Mouse (Mus musculus): ENCODE measurements around the gene Atat1. TPM values are rescaled to one million over a fixed set of nuclear protein-coding genes. Genes with fewer than 3 reads are reported as not detected.

Gene Atat1
- total RNA-seq, 2 experiments from 2014 or later: 132 to 133 TPM

DNA sequence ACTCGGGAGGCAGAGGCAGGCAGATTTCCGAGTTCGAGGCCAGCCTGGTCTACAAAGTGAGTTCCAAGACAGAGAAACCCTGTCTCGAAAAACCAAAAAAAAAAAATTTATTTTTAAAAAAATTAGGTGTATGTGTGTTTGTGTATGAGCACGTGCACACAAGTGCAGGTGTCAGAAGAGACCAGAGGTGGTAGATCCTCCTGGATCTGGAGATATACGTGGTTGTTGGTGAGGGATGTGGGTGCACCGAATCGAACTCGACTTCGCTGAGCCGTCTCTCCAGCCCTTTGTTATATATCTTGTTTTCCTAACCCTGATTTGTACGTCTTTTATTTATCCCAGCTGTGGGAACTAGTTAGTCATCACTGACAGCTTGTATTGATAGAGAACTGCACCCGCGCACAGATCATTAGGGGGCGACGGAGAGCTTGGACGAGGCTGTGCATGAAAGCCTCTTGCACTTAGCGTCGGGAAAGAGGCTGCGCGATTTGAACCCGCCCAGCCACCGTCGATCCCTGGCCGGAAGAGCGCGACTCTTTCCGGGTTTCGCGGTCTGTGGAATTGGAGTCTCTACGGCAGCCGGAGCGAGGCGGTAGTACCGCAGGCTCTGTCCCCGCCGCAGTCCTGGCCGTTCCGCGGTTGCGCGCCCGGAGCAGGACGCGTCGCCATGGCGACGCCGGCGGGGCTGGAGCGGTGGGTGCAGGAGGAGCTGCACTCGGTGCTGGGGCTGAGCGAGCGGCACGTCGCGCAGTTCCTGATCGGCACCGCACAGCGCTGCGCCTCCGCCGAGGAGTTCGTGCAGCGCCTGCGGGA, 30.4 kb downstream of the Atat1 start, which contains the start of gene Dhx16:
Dhx16 (plus strand) TSS at position 575 of the 813 bp plus-strand sequence.
- peak; percentile 95 to 96 for DNase-seq (ENCODE audit: low spot score in 2 of 2)

DNA sequence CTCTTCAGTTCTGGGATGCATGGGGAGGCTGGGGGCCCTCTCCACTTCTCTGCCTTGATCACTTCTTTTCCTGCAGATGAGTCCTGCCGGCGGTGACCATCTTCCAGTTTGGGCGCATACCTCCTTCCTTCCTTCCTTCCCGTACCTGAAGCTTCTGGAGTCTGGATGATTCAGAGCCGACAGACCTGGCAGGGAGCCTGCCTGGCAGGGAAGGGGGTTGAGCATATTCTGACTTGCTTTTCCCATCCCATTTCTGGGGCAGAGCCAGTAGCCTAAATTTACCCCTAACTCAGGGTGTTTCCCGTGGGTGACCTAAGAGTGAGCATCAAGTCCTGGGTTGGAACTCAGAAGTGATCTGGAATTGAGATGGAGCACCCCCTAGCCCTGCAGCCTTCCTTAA, 35.2 kb downstream of the Atat1 start:
- no peak for DNase-seq (ENCODE audit: low spot score in 2 of 2)

DNA sequence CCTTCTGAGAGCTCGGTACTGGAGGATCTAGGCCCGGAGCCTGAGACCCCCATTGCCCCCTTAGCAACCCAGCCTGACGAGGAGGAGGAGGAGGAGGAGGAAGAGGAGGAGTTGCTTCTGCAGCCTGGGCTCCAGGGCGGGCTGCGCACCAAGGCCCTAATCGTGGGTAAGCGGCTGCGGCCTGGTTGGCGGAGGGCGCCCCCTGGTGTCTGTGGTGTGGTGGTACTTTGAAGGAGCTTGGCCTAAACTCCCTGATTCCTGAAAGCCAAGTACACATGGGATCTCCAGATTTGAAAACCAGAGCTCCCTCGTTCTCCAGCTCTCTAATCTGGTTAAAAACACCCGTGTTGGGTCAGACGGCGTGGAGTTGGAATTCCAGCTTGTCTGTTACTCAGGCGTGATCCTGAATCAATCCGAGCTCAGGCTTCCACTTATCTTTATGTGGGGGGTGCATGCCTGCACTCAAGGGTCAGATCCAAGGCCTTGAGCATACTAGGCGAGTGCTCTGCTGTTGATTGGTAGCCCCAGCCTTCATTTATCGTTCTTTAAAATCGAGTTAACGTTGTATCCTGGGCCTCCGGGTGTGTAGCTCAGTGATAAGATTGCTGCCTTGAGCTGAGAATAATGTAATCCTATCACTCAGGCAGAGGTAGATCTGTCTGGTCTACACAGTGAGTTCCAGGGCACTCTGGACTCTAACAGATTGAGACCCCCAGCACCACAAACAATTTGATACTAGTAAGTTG, 35.9 kb downstream of the Atat1 start:
- peak; percentile 90 to 93 for DNase-seq (ENCODE audit: low spot score in 2 of 2)

DNA sequence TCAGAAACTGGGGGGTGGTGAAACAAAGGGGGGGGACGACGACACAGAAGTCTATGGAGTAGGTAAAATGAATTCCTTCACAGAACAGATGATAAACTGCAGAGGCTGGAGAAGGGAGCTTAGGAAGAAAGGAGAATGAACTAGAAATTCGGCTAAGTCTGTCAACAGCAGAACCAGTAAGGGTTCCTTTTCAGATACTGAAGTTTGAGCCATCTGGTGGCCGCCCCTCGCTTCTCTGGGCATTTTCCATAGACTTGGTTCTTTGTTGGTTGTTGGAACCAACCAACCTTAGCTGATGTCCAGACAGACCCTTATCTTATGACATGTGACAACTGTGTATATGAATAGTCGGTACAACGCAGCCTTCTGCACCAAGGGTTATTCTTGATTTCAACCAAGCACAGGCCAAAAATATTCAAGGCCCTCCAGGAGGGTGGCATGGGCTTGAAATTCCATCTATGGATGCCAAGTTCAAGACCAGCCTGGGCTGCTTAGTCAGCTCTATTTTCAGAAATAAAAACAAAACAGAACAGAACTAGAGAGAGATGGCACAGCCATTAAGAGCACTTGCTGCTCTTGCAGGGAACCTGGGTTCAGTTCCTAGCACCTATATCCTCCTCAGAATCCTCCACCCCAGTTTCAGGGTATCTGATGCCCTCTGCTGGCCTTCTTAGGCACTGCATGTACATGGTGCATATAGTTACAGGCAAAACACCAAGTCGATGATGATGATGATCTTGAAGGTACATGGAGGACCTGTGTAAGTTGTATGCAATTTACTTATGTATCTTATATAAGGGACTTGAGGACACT, 38.8 kb downstream of the Atat1 start:
- DNase-seq (ENCODE audit: low spot score in 2 of 2): peak; percentile 49 to 53

DNA sequence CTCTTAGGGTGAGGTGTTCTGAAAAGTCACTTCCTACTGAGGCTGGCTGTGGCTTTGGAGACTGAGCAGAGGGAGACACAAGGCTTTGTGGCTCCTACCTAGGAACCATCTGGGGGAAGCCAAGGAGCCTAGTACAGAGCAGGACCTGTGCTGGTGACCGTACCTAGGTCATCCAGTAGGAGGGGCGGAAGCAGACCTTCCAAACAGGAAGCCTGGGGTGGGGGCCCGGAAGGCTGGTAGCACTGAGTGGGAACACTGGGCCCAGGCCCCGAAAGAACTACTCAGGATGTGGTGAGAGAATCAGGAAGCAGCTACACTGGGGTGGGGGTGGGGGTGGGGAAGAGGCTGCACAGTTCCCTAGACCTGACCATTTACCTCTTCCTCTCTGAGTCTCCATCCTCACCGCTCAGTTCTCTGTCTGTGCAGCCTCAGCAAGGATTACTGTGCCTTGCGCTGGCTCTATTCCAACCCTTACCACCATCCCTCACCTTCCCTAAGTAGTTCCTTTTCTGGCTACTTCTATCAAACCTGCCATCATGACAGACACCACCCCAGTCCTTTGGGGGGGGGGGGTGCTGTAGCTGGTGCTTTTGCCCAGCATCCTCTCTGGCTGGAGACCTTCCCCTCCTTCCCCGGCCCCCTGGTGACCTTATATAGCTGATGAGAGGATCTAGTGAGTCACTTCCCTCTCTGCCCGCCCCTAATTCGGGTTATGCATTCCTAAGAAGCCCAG, 39.6 kb downstream of the Atat1 start:
- DNase-seq (ENCODE audit: low spot score in 2 of 2): peak in 1 of 2 experiments; percentile 30

DNA sequence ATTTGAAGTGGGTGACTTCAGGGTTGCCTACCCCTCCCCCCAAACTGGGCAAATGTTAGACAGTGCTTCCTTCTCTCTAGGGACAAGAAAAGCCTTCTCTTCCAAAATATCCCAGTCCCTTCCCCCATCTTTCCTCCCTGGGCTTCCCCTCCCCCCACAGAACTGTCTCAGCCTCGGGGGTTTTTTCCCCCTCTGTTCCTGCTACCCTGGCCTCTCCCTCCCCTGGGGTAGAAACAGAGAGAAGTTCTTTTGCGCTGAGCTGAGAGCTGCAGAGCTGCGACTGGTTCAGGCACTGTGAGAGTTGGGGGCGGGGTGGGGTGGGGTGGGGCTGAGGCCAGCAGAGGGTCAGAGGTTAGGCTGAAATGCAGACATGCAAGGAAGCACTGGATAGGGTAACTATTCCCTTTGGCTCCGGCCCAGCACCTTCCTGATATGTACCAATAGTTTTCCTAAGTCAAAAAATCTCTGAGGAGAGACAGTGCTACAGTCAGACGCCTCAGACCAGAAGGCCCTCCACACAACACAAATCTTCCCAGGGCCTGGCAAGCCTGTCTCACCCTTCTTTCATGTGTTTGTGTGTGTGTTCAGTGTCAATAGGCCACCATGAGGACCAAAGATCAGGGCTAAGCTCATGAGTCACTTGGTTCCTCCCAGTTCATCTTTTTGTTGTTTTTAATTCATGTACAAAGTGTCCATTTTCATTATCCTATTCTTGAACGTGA, 40.4 kb downstream of the Atat1 start:
- DNase-seq (ENCODE audit: low spot score in 2 of 2): peak in 1 of 2 experiments; percentile 48

DNA sequence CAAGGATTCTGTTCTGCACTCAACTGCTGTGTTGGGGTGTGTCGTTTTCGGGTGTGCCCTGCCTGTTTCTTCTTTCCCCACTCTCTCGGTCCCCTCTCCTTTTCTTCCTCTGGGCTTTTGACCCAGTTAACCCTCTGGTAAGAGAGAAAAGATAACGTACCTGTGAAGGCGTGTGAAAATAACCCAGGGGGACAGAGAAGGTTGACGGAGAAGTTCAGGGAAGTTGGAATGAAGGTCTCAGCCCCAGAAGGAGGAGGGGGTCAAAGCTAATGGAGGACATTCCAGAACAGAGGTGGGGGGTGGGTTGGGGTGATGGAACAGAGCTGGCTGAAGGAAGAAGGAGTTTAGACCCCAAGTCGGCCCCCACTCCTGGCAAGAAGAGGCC, 40.9 kb downstream of the Atat1 start:
- DNase-seq (ENCODE audit: low spot score in 2 of 2): no peak

DNA sequence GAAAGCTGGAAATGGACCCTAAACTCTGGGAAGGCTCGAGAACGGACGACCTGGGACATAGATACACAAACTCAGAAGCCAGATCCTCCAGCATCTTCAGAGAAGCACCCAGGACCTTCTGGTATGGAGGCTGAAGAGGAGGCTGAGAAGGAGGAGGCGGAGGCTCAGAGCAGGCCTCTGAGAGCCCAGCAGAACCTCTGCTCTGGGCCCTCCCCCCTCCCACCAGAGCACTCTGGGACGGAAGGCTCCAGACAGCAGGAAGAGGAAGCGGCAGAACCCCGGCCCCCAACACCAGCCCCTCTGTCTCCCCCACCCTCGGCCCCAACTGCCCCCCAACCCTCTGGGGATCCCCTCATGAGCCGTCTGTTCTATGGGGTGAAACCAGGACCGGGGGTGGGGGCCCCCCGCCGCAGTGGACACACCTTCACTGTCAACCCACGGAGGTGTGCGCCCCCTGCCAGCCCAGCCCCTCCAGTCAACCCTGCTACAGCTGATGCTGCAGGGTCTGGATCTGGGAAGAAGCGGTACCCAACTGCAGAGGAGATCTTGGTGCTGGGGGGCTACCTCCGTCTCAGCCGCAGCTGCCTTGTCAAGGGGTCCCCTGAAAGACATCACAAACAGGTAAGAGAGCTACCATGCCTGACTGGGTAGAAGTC, 41.6 kb downstream of the Atat1 start:
- no peak for DNase-seq (ENCODE audit: low spot score in 2 of 2)

DNA sequence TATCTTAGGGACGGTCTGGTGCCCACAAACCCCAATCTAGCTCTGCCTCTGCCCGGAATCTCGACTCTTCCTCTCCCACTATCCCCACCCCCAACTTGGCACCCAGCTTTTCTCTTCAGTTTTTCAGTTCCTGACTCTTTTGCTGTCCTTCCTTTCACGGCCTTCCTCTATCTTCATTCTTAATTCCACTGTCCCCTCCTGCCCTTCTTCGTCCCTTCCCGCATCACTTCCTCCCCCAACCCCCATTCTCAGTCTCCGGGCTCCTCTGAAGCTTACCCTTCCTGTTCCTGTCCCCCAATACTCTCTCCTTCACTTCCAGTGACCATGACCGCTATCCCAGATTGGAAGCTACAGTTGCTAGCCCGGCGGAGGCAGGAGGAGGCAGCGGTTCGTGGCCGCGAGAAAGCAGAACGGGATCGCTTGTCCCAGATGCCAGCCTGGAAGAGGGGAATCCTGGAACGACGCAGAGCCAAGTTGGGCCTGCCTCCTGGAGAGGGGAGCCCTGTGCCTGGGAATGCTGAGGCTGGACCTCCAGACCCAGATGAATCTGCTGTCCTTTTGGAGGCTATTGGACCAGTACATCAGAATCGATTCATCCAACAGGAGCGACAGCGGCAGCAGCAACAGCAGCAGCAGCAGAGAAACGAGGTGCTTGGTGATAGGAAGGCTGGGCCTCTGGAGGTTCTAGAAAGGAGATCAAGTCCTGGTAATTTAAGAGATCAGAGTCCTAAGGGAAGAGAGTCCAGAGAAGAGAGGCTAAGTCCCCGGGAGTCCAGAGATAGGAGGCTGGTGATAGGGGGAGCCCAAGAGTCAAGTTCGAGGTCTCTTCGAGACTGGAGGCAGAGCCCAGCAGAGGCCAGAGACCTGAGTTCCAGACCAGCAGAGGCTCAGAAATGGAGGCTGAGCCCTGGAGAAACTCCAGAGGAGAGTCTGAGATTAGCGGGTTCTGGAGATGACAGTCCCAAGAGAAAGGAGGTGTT, 42.7 kb downstream of the Atat1 start:
- peak in 1 of 2 experiments; percentile 37 for DNase-seq (ENCODE audit: low spot score in 2 of 2)

DNA sequence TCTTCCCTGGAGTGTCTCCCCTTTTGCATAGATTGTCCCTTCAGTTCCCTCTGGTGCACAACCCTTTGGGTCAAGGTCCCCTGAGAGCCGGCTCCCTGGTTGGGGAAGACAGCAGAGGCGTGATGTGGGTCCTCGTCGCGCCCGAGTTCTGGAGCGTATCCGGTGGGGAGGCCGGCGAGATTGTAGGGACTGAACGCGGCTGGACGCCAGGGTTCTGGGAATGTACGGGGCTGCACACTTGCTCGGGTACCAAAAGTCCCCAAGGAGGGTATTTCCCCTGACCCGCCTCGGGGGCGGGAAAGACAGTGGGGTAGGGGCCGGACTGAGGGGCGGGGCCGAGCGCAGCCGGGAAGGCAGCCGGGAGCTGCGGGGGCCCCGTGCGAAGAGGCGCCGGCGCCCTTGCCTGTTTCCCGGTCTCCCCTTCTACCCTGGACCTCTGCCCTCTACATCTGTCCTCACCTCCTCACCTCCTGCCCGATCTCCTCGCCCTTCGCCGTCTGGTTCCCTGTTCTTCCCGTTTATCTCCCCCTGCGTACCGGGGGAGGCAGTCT, 43.5 kb downstream of the Atat1 start:
- DNase-seq (ENCODE audit: low spot score in 2 of 2): peak; percentile 54 to 72

DNA sequence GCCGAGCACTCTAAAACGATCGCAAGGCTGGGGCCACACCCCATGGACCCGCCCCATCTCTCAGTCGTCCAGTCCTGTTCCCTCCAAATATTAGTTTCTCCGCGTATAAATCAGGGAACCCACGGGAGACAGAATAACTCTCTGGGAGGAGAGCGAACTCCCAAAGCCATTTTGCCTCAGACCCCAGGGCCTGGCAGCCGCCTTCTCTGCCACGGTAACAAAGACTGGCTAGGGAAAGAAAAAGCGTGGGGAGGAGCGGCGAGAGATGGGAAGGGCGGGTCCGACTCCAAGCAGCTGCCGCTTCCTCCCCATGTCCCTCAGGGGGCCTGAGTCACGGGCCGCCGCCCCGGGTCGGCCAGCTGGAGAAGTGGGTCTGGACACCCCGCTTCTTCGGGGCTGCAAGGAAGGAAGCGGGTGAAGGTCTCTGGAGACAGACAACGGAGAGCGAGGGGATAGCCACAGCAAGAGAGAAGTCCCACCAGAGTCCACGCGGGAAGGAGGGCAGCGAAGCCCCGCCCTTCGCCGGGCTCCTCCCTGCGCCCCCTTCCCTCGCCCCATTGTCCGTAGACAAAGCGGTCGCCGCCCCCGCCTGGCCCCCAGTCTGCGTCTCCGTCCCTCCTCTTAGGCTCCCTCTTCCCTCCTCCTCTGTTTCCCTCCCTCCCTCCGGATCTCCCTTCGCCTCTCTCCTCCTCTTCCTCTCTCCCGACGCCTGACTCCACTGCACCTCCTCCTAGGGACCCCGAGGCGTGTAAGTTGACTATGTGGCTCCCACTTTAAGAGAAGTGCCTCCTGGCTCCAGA, 44.2 kb downstream of the Atat1 start, which contains the start of gene Ppp1r18:
Ppp1r18 (plus strand) TSS at position 113 of the 800 bp plus-strand sequence.
- peak; percentile 58 to 61 for DNase-seq (ENCODE audit: low spot score in 2 of 2)

DNA sequence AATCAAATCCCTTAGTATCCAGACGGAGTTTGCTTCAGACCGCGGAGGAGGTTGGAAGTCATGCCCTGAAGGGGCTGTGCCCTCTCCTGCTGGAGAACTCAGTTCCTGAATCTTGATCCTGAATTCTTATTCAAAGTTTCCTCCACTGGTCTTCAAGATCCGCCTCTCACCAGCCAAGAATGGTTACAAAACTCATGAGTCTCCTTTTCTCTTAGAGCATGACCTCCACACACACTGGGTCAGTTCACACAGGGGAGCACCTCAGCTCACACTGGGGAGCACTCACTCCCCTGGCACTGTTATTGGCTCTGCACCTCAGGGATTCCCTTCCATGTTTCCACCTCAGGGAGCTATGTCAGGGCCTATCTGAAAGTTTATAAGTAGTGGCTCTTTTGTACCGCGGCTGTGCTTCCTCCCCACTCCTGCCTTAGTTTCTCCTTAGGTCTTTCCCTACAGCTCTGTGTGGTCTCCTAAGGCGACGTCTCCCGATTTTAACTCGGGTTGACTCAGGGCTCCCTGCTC, 45.0 kb downstream of the Atat1 start:
- no peak for DNase-seq (ENCODE audit: low spot score in 2 of 2)

DNA sequence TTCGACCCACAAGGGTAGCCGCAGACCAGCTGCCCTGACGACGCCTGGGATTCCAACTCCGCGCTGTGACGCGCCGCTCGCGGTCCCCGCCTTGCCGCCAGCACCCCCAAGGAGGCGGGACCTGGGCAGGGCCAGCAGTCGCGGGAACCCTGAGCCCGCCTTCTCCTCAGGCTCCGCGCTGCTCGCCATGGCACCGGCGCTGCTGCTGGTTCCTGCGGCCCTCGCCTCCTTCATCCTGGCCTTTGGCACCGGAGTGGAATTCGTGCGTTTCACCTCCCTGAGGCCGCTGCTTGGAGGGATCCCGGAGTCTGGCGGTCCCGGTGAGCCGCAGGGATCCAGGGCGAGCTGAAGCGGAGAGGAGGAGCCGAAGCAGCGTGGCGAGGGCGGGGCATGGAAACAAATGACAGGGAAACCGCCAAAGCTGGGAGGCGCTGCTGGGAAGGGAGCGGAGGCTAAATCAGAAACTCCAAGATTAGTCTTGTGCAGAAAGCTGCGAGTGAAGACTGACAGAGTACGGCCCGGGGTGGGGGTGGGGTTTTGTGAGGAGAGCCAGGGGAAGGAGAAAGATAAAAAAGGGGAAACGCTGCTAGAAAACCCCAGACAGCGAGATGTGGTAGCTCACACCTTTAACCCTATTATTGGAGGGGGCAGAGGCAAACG, 48.5 kb downstream of the Atat1 start, which contains the start of gene Nrm:
Nrm (plus strand) TSS at position 121 of the 660 bp plus-strand sequence.
- peak; percentile 90 to 92 for DNase-seq (ENCODE audit: low spot score in 2 of 2)

DNA sequence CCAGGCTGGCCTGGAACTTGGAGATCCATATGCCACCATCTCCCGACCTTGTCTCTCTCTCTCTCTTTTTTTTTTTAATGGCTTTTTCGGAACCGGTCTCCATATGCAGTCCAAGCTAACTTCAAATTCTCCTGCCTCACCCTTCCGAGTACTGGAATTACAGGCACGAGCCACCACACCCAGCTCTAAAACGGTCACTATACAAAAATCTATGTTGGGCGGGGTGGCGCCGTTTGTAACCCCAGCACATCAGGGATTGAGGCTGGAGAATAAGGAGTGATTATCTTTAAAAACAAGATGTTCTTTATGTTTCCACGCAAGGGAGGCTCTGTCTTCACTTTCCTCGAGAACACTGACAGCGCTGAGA, 49.1 kb downstream of the Atat1 start:
- peak in 1 of 2 experiments; percentile 40 for DNase-seq (ENCODE audit: low spot score in 2 of 2)

DNA sequence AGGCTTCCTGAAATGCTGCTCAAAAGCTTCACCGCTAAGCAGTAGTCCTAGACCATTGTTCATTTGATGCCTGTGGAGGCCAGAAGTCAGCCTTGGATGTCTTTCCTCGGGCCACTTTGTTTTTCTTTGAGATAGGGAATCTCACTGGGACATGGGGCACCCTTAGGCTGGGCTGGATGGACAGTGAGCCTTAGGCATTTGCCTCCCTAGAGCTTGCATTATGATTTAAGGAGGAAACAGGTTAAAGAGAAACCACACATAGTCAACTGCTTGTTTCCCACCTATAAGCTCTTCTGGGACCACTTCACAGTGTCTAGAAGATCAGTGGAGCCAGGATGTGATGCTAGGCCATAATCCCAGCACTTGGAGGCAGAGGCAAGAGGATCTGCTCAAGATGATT, 50.0 kb downstream of the Atat1 start:
- no peak for DNase-seq (ENCODE audit: low spot score in 2 of 2)

DNA sequence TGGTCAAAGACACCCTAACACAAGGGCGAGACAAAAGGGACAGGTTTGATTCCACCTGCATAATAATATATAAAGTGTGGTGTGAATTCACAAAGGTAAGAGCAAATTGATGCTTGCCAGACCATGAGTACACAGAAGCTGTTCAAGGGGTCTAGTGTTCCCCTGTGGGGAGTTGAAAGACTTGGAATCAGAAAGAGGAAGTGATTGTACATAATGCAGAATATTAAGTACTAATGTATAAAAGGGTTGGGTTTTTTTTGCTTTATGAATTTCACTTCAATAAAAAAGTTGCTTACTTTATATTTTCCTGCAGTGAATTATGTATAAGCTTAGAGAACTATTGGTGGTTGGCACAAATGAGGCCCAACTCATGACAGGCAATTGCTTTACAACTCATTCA, 50.5 kb downstream of the Atat1 start:
- no peak for DNase-seq (ENCODE audit: low spot score in 2 of 2)

Measured in layer of hippocampus, postnatal 10 days (tissue).